Mouse (Mus musculus) midbrain, embryonic 14.5 days (tissue): ENCODE data around the gene Ltc4s. TPM values are rescaled to one million over a fixed set of nuclear protein-coding genes. Genes with fewer than 3 reads are reported as not detected.

ENCODE experiments used
- ATAC-seq: fragments of 200-750 bp; cut with Nextera tagmentation; 2 replicates; pipeline ENCODE4 v1.8.0; 2017; ENCODE audit warnings: moderate number of reproducible peaks, moderate library complexity; ENCODE audit not compliant: low FRiP score, low TSS enrichment
- DNase-seq: peaks from one replicate; pipeline ENCODE4 v3.0.0-alpha.2; 2015
- H3K27ac ChIP-seq: fragments of 300-500 bp; sonication (generic); replicated peaks from 2 replicates; pipeline ENCODE4 v1.5.1; 2014; ENCODE audit warnings: mild to moderate bottlenecking, low read depth, low read length, moderate library complexity
- H3K27me3 ChIP-seq: fragments of 300-500 bp; sonication (generic); 2 replicates; pipeline ENCODE4 v1.6.1; 2014; ENCODE audit warnings: low read length, control low read depth, mixed read lengths; ENCODE audit not compliant: control insufficient read depth, insufficient read depth
- H3K36me3 ChIP-seq: fragments of 300-500 bp; sonication (generic); 2 replicates; pipeline ENCODE4 v1.6.1; 2014; ENCODE audit warnings: low read length, control low read depth; ENCODE audit not compliant: control insufficient read depth, insufficient read depth
- H3K4me1 ChIP-seq: fragments of 300-500 bp; sonication (generic); 2 replicates; pipeline ENCODE4 v1.6.1; 2014; ENCODE audit warnings: mild to moderate bottlenecking, antibody characterized with exemption, low read length, control low read depth; ENCODE audit not compliant: control insufficient read depth, insufficient read depth
- H3K4me2 ChIP-seq: fragments of 300-500 bp; sonication (generic); 2 replicates; pipeline ENCODE4 v1.6.1; 2014; ENCODE audit warnings: mild to moderate bottlenecking, low read length, moderate library complexity
- H3K4me3 ChIP-seq: fragments of 300-500 bp; sonication (generic); replicated peaks from 2 replicates; pipeline ENCODE4 v1.5.1; 2014; ENCODE audit warnings: low read depth, low read length
- H3K9ac ChIP-seq: fragments of 300-500 bp; sonication (generic); replicated peaks from 2 replicates; pipeline ENCODE4 v1.6.1; 2014; ENCODE audit warnings: mild to moderate bottlenecking, low read length, moderate library complexity
- H3K9me3 ChIP-seq: fragments of 300-500 bp; sonication (generic); 2 replicates; pipeline ENCODE4 v1.6.1; 2016; ENCODE audit warnings: low read length, control low read depth, mixed read lengths; ENCODE audit not compliant: control insufficient read depth
- WGBS: fragments of 180-500 bp; shearing (Covaris S2); extraction: QIAGEN DNeasy Blood & Tissue Kit; methylation state at CpG from one replicate; pipeline ENCODE4 v1.1.7; 2014; 5-methylcytosine and 5-hydroxymethylcytosine counted together
- polyA plus RNA-seq: library from polyadenylated mRNA; unstranded; fragments of >200 nt; fragmentation: Nextera tagmentation; extraction: Ambion mirVana; gene quantifications from 2 replicates; pipeline ENCODE4 v1.2.1, GENCODE M21; 2014

The Ltc4s gene
- polyA plus RNA-seq, 1 experiment from 2014 or later: 2.5 TPM

DNA sequence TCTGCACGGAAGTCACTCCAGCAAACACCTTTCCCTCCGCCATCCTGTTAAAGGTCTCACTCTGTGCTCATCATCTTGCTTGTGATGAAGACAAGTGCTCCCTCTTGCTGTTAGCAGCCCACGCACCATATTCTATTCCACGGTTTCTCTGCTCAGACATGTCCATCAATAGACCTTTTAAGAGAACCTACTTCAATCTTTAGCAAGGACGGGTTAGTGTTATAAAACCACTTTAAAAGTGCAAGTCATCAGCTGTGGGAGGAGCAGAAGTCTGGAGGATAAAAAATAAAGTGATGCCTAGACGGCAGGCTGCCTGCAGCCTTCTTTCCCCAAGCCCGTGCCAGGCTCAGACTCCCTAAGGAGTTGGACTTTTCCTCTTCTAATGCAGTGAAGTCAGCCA is 18.2 kb upstream of the Ltc4s start:
- no peak for DNase-seq
- Histone ChIP-seq H3K4me2 (no peak overlapping the region), H3K4me1 (no peaks in the 10 kb centered on the region), H3K27ac (no peak overlapping the region), H3K36me3 (peaks cover 58% of the 10 kb centered on the region), H3K27me3 (no peaks in the 10 kb centered on the region), H3K9ac (no peak overlapping the region), H3K9me3 (no peaks in the 10 kb centered on the region), H3K4me3 (no peak overlapping the region)
- ATAC-seq: no peak
- WGBS: 94% methylated on average over 7 of the region's 7 CpGs

DNA sequence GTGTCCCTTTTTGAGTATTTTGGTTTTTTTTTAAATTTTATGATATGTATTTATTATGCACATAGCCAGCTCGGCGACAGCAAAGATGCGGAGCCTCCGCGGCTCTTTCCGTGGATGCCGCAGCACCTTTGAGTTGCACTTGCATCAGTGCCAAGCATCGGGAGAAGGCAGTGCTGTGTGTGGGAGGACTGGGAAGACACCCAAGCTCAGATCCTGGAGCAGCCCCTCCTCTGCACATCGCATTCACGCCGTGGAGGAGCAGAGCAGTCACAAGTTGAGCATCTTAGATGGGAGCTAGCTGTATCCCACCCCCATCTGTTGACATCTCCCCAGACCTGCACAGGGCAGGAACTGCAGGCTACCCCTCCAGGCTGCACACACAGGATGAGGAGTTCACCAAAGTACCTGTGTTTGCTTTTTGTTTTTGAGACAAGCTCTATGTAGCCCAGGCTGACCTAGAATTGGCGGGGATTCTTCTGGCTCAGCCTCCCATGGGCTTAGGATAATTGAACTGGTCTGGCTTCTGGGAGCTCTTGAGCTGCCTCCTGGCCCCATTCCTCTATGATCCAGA is 15.7 kb upstream of the Ltc4s start:
- Histone ChIP-seq H3K9me3 (no peaks in the 10 kb centered on the region), H3K36me3 (peaks cover 33% of the 10 kb centered on the region), H3K4me1 (no peaks in the 10 kb centered on the region), H3K9ac (no peak overlapping the region), H3K27me3 (no peaks in the 10 kb centered on the region), H3K27ac (no peak overlapping the region), H3K4me3 (no peak overlapping the region), H3K4me2 (no peak overlapping the region)
- WGBS: 86% methylated on average over 12 of the region's 12 CpGs
- no peak for DNase-seq
- ATAC-seq: no peak

DNA sequence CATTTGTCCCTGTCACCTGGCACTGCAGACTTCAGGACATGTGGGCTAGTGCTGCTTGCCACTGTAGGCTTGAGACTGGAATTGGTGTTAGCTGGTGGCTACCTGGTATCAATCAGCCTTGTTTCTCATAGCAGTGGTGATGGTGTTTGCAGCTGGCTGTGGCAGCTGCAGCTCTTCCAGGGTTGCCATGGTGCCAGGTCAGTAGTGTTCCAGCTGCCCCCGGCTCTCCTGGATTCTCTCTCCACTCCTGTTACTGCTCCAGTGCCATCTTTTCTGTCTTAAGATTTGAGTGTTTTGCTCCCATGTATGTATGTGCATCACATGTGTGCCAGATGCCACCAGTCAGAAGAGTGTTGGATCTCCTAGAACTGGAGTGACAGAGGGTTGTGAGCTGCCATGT is 15.0 kb upstream of the Ltc4s start:
- Histone ChIP-seq H3K27me3 (no peaks in the 10 kb centered on the region), H3K4me1 (no peaks in the 10 kb centered on the region), H3K4me2 (no peak overlapping the region), H3K9me3 (no peaks in the 10 kb centered on the region), H3K9ac (no peak overlapping the region), H3K4me3 (no peak overlapping the region), H3K36me3 (peaks cover 26% of the 10 kb centered on the region), H3K27ac (no peak overlapping the region)
- ATAC-seq: no peak
- no peak for DNase-seq
- WGBS: 58% methylated on average over 1 of the region's 1 CpGs

DNA sequence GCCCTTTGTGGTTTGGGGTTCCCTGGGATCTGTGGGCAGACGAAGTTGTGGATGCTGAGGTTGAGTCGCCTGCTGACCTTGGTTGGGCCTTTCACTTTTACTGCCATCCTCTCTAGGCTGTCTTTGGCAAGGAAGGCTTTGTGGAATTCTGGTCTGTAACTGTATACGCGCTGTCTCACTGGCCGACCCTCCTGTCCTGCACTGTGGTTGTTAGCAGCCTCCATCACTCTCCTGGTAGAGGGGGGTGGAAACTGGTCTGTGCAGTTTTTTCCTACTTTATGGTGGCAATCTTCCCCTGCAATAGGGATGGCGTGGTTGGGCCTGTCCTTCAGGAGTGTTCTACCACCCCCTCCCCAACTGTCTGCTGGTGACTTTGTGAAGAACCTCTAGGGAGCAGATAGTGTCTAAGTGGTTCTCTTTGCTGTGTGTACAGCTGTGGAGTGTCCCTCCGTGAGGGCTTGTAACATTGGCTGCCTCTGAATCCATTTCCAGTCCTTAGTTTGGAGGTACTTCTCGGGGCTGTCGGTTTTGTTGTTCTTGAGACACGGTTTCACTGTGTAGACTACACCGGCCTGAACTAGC is 14.4 kb upstream of the Ltc4s start:
- H3K36me3 ChIP-seq: peaks cover 20% of the 10 kb centered on the region
- no peaks in the 10 kb centered on the region for H3K4me1 ChIP-seq
- ATAC-seq: no peak
- 87% methylated on average over 11 of the region's 11 CpGs for WGBS
- DNase-seq: no peak
- no peak overlapping the region for H3K4me2 ChIP-seq
- no peak overlapping the region for H3K9ac ChIP-seq
- H3K27ac ChIP-seq: no peak overlapping the region
- H3K4me3 ChIP-seq: no peak overlapping the region
- H3K9me3 ChIP-seq: no peaks in the 10 kb centered on the region
- no peaks in the 10 kb centered on the region for H3K27me3 ChIP-seq

DNA sequence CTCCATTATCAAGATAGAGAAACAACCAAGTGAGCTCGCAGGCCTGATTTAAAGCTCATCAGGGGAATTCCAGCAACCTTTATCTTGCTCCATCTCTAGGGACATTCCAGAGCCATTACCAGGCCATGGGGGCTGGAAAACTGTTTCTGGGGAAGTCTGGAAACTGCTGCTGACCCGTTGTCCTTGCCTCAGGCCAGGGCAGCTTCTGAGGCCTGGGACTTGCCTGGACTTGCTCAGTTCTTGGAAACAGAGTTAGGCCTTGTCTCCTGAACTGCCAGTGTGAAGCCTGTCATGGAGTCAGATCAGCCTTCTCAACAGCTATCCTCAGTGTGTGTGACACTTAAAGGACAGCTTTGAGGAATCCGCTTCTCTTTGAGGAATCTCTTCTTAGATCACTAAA is 13.8 kb upstream of the Ltc4s start:
- no peak overlapping the region for H3K4me2 ChIP-seq
- H3K9ac ChIP-seq: no peak overlapping the region
- no peaks in the 10 kb centered on the region for H3K9me3 ChIP-seq
- ATAC-seq: no peak
- no peak for DNase-seq
- no peak overlapping the region for H3K27ac ChIP-seq
- WGBS: 67% methylated on average over 3 of the region's 3 CpGs
- no peaks in the 10 kb centered on the region for H3K27me3 ChIP-seq
- peaks cover 14% of the 10 kb centered on the region for H3K36me3 ChIP-seq
- H3K4me3 ChIP-seq: no peak overlapping the region
- H3K4me1 ChIP-seq: no peaks in the 10 kb centered on the region

DNA sequence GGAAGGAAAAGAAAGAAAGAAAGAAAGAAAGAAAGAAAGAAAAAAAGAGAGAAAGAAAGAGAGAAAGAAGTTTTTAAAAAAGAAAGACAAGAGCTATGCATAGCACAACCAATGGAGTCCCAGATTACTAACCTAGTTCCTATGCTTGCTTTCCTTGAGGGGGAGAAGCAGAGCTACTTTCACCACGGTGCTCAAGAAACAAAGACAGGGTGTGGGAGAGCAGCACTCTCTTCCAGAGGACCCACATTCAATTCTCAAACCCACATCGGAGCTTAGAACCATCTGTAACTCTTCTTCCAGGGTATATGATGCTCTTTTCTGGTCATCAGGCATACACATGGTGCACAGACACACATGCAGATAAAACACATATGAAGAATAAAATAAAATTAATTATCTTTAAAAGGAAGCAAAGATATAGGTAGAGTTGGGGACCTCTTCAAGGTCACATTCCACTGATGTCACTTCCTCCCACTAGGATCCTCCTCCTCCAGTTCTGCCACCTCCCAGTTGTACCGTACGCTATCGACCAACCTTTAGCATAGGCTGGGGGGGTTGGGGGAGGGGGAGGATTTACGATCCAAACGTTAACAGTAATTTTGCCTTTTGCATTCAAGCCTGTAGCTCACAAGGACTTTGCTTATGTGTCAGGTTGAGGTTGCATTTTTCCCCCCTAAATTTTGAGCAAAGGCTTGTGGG is 10.2 kb upstream of the Ltc4s start:
- Histone ChIP-seq H3K27me3 (no peaks in the 10 kb centered on the region), H3K36me3 (no peaks in the 10 kb centered on the region), H3K4me2 (no peak overlapping the region), H3K9me3 (no peaks in the 10 kb centered on the region), H3K27ac (no peak overlapping the region), H3K4me1 (no peaks in the 10 kb centered on the region), H3K9ac (no peak overlapping the region), H3K4me3 (no peak overlapping the region)
- ATAC-seq (no peak), DNase-seq (no peak)
- 84% methylated on average over 7 of the region's 7 CpGs for WGBS

- no peaks in the 10 kb centered on the region for H3K36me3 ChIP-seq
- no peak overlapping the region for H3K4me2 ChIP-seq
- DNase-seq (no peak), ATAC-seq (no peak)
- no peaks in the 10 kb centered on the region for H3K27me3 ChIP-seq
- H3K9me3 ChIP-seq: no peaks in the 10 kb centered on the region
- H3K27ac ChIP-seq: no peak overlapping the region
- WGBS: 75% methylated on average over 5 of the region's 5 CpGs
- no peak overlapping the region for H3K9ac ChIP-seq
- H3K4me3 ChIP-seq: no peak overlapping the region
- no peaks in the 10 kb centered on the region for H3K4me1 ChIP-seq
Observed at GRCm38 (mm10) chr11:50245269-50245668, 6.9 kb upstream of the Ltc4s start.

- Histone ChIP-seq H3K27ac (no peak overlapping the region), H3K4me3 (no peak overlapping the region), H3K27me3 (no peaks in the 10 kb centered on the region), H3K4me1 (no peaks in the 10 kb centered on the region), H3K9me3 (no peaks in the 10 kb centered on the region), H3K9ac (no peak overlapping the region), H3K36me3 (no peaks in the 10 kb centered on the region), H3K4me2 (no peak overlapping the region)
- ATAC-seq: no peak
- no peak for DNase-seq
- WGBS: 79% methylated on average over 6 of the region's 6 CpGs
Observed at GRCm38 (mm10) chr11:50243926-50244325, 5.5 kb upstream of the Ltc4s start.
